Mouse (Mus musculus): ENCODE data around the gene Tekt3. TPM values are rescaled to one million over a fixed set of nuclear protein-coding genes. Genes with fewer than 3 reads are reported as not detected.

Gene Tekt3
- polyA plus RNA-seq, 1 experiment from 2014 or later = 0.10 TPM

DNA sequence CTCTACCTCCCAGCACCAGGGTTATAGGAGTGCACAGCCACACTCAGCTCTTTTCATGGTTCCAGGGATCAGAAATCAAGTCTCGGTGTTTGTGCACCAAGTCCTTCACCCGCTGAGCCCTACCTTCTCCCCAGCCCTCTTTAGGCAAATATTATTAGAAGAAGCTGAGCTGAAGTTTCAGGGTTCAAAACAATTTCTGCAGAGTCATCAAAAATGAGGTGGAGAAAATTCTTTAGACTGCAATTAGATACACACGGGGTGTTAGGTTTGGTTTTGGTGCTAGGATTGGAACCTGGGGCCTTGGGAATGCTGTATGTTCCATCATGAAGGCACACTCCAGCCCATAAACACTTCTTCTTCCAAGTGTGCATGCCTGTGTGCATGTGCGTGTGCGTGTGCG lies 27.2 kb downstream of the Tekt3 start:
- no peaks in the 10 kb centered on the region for H3K36me3 ChIP-seq (ENCODE audit: control insufficient read depth, insufficient read depth, low read length)
- H3K27ac ChIP-seq (replicated peaks; ENCODE audit: low read depth, low read length) = no peak overlapping the region
- no peak for ATAC-seq (ENCODE audit: low read depth)

DNA sequence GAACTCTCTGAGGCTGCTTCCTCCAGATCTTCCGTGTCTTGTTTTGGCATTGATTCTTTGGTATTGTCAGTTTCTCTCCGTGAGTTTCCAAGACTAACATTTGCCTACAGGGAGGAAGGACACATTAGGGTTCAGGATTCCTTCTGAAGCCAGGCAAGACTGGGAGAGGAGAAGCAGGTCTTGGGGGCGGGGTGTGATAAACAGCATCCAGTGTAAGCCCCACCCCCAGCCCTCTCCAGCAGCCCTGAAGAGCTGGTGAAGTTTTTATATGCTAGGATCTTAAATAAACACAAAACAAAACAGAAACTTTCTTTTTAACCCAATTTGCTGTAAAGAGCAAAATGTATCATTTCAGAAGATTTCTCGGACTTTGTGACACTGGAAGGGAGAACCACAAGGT lies 28.8 kb downstream of the Tekt3 start:
- Histone ChIP-seq H3K9ac (ENCODE audit: low read depth, low read length) (no peak overlapping the region), H3K27ac (replicated peaks; ENCODE audit: low read depth, low read length) (no peak overlapping the region; the same call in 1 of the 2 replicates), H3K36me3 (ENCODE audit: control insufficient read depth, insufficient read depth, low read length) (no peaks in the 10 kb centered on the region), H3K9me3 (ENCODE audit: control insufficient read depth, low read length) (no peaks in the 10 kb centered on the region), H3K4me3 (ENCODE audit: low read depth, low read length) (no peak overlapping the region), H3K4me2 (ENCODE audit: low read depth, low read length) (peak overlapping the region; percentile 14), H3K27me3 (replicated peaks; ENCODE audit: control insufficient read depth, insufficient read depth, low read length) (no peaks in the 10 kb centered on the region), H3K4me1 (ENCODE audit: control insufficient read depth, insufficient read depth, low read length) (0 out of 2 replicates have a peak, but pooled peaks cover 3% of the 10 kb centered on the region)
- WGBS = 40% methylated on average over 4 of the region's 4 CpGs
- ATAC-seq (ENCODE audit: low read depth) (no peak; the same call in 1 of the 2 replicates), DNase-seq (ENCODE audit: low spot score) (peak; percentile 44)

More for the DNA sequence above, 27.2 kb downstream of the Tekt3 start:
- DNase-seq (ENCODE audit: low spot score) = no peak
- Histone ChIP-seq H3K9ac (ENCODE audit: low read depth, low read length) (no peak overlapping the region), H3K9me3 (ENCODE audit: control insufficient read depth, low read length) (0 out of 2 replicates have a peak, but pooled peaks cover 6% of the 10 kb centered on the region), H3K4me3 (ENCODE audit: low read depth, low read length) (no peak overlapping the region), H3K27me3 (replicated peaks; ENCODE audit: control insufficient read depth, insufficient read depth, low read length) (no peaks in the 10 kb centered on the region), H3K4me1 (ENCODE audit: control insufficient read depth, insufficient read depth, low read length) (0 out of 2 replicates have a peak, but pooled peaks cover 3% of the 10 kb centered on the region), H3K4me2 (ENCODE audit: low read depth, low read length) (no peak overlapping the region)
- WGBS = 78% methylated on average over 6 of the region's 6 CpGs

DNA sequence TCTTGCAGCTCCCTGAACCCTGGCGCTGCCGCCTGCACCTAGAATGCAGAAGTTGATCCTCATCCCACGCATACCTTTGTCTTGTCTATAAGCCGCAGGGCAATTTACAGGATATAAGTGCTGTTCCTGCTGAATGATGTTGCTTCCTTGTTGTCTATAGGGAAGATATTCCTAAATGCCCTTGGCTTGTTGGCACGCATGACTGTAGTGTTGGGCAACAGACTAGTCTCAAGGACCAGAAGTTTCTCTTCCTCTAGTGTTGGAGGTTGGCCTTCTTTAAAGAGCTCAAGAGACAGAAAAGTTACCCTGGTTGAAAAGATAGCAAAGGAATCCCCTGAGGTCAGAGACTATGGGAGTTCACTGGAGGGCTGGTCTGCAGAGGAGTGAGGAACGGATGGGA lies 29.5 kb downstream of the Tekt3 start:
- Histone ChIP-seq H3K9me3 (ENCODE audit: control insufficient read depth, low read length) (no peaks in the 10 kb centered on the region), H3K36me3 (ENCODE audit: control insufficient read depth, insufficient read depth, low read length) (no peaks in the 10 kb centered on the region), H3K4me2 (ENCODE audit: low read depth, low read length) (no peak overlapping the region), H3K27me3 (replicated peaks; ENCODE audit: control insufficient read depth, insufficient read depth, low read length) (no peaks in the 10 kb centered on the region), H3K4me3 (ENCODE audit: low read depth, low read length) (no peak overlapping the region), H3K4me1 (ENCODE audit: control insufficient read depth, insufficient read depth, low read length) (0 out of 2 replicates have a peak, but pooled peaks cover 3% of the 10 kb centered on the region), H3K27ac (replicated peaks; ENCODE audit: low read depth, low read length) (no peak overlapping the region), H3K9ac (ENCODE audit: low read depth, low read length) (no peak overlapping the region)
- DNase-seq (ENCODE audit: low spot score) (no peak), ATAC-seq (ENCODE audit: low read depth) (no peak)
- WGBS = 91% methylated on average over 6 of the region's 6 CpGs

DNA sequence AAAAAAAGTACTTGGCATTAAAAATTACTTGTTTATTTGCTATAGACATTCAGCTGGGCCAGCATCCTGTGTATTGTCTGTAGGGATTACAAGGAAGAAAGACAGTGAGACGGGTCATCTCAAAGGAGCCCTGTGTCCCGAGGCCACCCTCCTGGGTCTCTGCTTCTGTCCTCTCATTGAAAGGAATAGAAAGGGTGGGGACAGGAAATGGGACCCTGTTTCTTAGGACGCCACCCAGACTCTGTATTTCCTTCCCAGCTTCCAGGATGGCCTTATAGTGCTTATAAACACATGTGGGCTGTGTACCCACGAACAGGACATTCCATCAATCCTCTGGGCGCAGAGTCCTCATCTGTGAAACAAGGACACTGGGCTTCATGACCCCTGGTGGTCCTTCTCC lies 30.8 kb downstream of the Tekt3 start:
- no peak for DNase-seq (ENCODE audit: low spot score)

DNA sequence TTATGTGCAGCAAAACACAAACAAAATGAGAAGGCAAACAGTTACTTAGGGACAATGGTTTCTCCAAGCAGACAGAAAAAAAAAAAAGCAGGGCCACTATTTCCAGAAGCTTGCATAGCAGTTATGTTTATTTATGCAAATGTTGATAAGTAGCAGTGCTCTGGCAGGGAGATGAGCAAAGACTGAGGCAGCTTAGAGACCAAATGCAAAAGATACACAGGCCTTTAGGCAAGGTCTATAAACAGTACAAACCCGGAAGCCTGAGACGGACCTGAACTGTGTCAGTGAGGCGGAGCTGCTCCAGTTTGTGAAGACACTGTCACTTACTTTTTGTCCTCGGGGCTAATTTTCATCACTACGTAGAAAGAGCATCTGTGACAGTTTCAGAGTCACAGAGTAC lies 32.1 kb downstream of the Tekt3 start:
- Histone ChIP-seq H3K9me3 (ENCODE audit: control insufficient read depth, low read length) (no peaks in the 10 kb centered on the region), H3K4me2 (ENCODE audit: low read depth, low read length) (no peak overlapping the region), H3K36me3 (ENCODE audit: control insufficient read depth, insufficient read depth, low read length) (no peaks in the 10 kb centered on the region), H3K27ac (replicated peaks; ENCODE audit: low read depth, low read length) (no peak overlapping the region), H3K27me3 (replicated peaks; ENCODE audit: control insufficient read depth, insufficient read depth, low read length) (no peaks in the 10 kb centered on the region), H3K4me1 (ENCODE audit: control insufficient read depth, insufficient read depth, low read length) (0 out of 2 replicates have a peak, but pooled peaks cover 3% of the 10 kb centered on the region), H3K4me3 (ENCODE audit: low read depth, low read length) (no peak overlapping the region), H3K9ac (ENCODE audit: low read depth, low read length) (no peak overlapping the region)
- DNase-seq (ENCODE audit: low spot score) (no peak), ATAC-seq (ENCODE audit: low read depth) (no peak)
- WGBS = 68% methylated on average over 5 of the region's 5 CpGs

More for the DNA sequence above, 30.8 kb downstream of the Tekt3 start:
- H3K9me3 ChIP-seq (ENCODE audit: control insufficient read depth, low read length) = no peaks in the 10 kb centered on the region
- H3K27ac ChIP-seq (replicated peaks; ENCODE audit: low read depth, low read length) = no peak overlapping the region
- no peaks in the 10 kb centered on the region for H3K27me3 ChIP-seq (replicated peaks; ENCODE audit: control insufficient read depth, insufficient read depth, low read length)
- ATAC-seq (ENCODE audit: low read depth) = no peak
- H3K9ac ChIP-seq (ENCODE audit: low read depth, low read length) = no peak overlapping the region
- no peak overlapping the region for H3K4me3 ChIP-seq (ENCODE audit: low read depth, low read length)
- no peaks in the 10 kb centered on the region for H3K36me3 ChIP-seq (ENCODE audit: control insufficient read depth, insufficient read depth, low read length)
- H3K4me1 ChIP-seq (ENCODE audit: control insufficient read depth, insufficient read depth, low read length) = 0 out of 2 replicates have a peak, but pooled peaks cover 3% of the 10 kb centered on the region
- WGBS = 70% methylated on average over 5 of the region's 5 CpGs
- H3K4me2 ChIP-seq (ENCODE audit: low read depth, low read length) = no peak overlapping the region

DNA sequence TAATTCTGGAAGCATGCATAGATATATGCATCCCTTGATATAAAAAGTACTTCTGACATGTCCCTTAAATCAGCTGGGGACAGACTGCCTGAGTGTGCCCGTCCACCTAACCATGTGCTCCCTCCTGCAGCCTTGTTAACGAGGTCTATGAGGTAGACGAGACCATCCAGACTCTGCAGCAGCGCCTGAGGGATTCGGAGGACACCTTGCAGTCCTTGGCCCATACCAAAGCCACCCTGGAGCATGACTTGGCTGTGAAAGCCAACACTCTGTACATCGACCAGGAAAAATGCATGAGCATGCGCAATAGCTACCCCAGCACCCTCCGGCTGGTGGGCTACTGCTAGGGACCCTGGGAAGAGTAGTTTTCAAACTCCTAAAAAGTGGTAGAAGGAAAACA lies 33.0 kb downstream of the Tekt3 start:
- Histone ChIP-seq H3K9me3 (ENCODE audit: control insufficient read depth, low read length) (no peaks in the 10 kb centered on the region), H3K4me2 (ENCODE audit: low read depth, low read length) (no peak overlapping the region), H3K27me3 (replicated peaks; ENCODE audit: control insufficient read depth, insufficient read depth, low read length) (no peaks in the 10 kb centered on the region), H3K27ac (replicated peaks; ENCODE audit: low read depth, low read length) (no peak overlapping the region), H3K4me3 (ENCODE audit: low read depth, low read length) (no peak overlapping the region), H3K36me3 (ENCODE audit: control insufficient read depth, insufficient read depth, low read length) (no peaks in the 10 kb centered on the region), H3K4me1 (ENCODE audit: control insufficient read depth, insufficient read depth, low read length) (0 out of 2 replicates have a peak, but pooled peaks cover 3% of the 10 kb centered on the region), H3K9ac (ENCODE audit: low read depth, low read length) (no peak overlapping the region)
- ATAC-seq (ENCODE audit: low read depth) (no peak), DNase-seq (ENCODE audit: low spot score) (no peak)
- 88% methylated on average over 8 of the region's 8 CpGs for WGBS

DNA sequence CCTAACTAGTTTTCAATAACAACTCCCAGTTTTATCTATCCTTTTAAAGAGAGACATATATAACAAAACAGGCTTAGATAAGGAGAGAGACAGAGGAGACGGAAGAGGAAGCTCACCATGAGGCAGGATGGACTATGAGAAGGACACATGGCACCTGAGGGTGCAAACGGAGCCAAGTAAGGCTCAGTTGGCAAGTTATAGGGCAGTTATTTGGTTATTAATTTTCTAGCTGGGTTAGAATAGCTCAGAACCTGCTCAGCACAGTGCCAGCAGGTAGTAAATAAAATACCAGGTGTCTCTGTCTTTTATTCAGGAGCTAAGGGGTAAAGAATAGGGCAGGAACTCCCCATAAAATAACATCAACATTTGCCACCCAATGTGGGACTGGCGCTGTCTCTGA lies 36.6 kb downstream of the Tekt3 start:
- ATAC-seq (ENCODE audit: low read depth) (no peak), DNase-seq (ENCODE audit: low spot score) (no peak)
- Histone ChIP-seq H3K9ac (ENCODE audit: low read depth, low read length) (no peak overlapping the region), H3K4me1 (ENCODE audit: control insufficient read depth, insufficient read depth, low read length) (no peaks in the 10 kb centered on the region), H3K27me3 (replicated peaks; ENCODE audit: control insufficient read depth, insufficient read depth, low read length) (no peaks in the 10 kb centered on the region), H3K27ac (replicated peaks; ENCODE audit: low read depth, low read length) (no peak overlapping the region), H3K4me3 (ENCODE audit: low read depth, low read length) (no peak overlapping the region), H3K4me2 (ENCODE audit: low read depth, low read length) (no peak overlapping the region), H3K9me3 (ENCODE audit: control insufficient read depth, low read length) (no peaks in the 10 kb centered on the region), H3K36me3 (ENCODE audit: control insufficient read depth, insufficient read depth, low read length) (no peaks in the 10 kb centered on the region)
- 81% methylated on average over 3 of the region's 3 CpGs for WGBS

DNA sequence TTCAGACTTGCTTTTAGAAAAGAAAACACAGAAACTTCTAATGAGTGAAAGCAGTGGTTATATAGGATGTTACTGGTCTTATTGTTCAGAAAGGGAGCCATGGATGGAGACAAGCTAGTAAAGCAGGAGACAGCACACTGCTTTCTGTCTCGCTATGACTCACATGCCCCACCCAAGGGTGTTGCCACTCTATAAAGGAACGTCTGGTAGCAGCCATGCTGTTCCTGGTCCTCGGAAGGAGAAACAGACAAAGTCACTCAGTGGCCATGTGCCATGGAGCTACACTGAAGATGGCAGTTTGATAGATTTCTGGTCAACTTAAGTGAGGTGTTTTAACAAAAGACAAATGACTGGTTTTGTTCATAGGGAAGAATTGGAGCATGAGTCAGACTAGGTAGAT lies 37.9 kb downstream of the Tekt3 start:
- DNase-seq (ENCODE audit: low spot score) (no peak), ATAC-seq (ENCODE audit: low read depth) (no peak)
- Histone ChIP-seq H3K4me1 (ENCODE audit: control insufficient read depth, insufficient read depth, low read length) (no peaks in the 10 kb centered on the region), H3K4me3 (ENCODE audit: low read depth, low read length) (no peak overlapping the region), H3K9ac (ENCODE audit: low read depth, low read length) (no peak overlapping the region), H3K4me2 (ENCODE audit: low read depth, low read length) (no peak overlapping the region), H3K27me3 (replicated peaks; ENCODE audit: control insufficient read depth, insufficient read depth, low read length) (no peaks in the 10 kb centered on the region), H3K36me3 (ENCODE audit: control insufficient read depth, insufficient read depth, low read length) (no peaks in the 10 kb centered on the region), H3K9me3 (ENCODE audit: control insufficient read depth, low read length) (no peaks in the 10 kb centered on the region), H3K27ac (replicated peaks; ENCODE audit: low read depth, low read length) (no peak overlapping the region)
- 76% methylated on average over 3 of the region's 3 CpGs for WGBS

DNA sequence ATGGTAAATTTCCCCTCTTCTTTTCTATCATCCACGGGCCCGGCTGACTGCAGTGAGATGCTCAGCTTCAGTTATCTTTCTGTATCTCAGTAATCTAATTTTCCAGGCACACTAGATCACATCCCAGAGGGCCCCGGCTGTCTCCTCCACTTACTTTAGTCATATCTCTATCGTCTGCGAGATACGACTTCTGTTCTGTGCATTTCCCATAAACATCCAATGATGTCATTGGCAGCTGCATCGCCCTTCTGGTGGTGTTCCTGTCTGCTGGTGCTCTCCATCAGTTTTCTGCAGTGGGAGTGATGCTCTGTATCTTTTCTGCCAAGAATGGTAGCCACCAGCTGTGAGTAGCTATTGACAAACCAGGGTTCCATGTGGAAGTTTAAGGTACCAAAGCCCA lies 41.8 kb downstream of the Tekt3 start:
- 77% methylated on average over 7 of the region's 7 CpGs for WGBS
- Histone ChIP-seq H3K9me3 (ENCODE audit: control insufficient read depth, low read length) (no peaks in the 10 kb centered on the region), H3K27me3 (replicated peaks; ENCODE audit: control insufficient read depth, insufficient read depth, low read length) (no peaks in the 10 kb centered on the region), H3K4me3 (ENCODE audit: low read depth, low read length) (no peak overlapping the region), H3K9ac (ENCODE audit: low read depth, low read length) (no peak overlapping the region), H3K27ac (replicated peaks; ENCODE audit: low read depth, low read length) (no peak overlapping the region), H3K4me1 (ENCODE audit: control insufficient read depth, insufficient read depth, low read length) (no peaks in the 10 kb centered on the region), H3K4me2 (ENCODE audit: low read depth, low read length) (no peak overlapping the region), H3K36me3 (ENCODE audit: control insufficient read depth, insufficient read depth, low read length) (no peaks in the 10 kb centered on the region)
- DNase-seq (ENCODE audit: low spot score) (no peak), ATAC-seq (ENCODE audit: low read depth) (no peak)
